Mouse (Mus musculus): Measurements from ENCODE around the gene F3. TPM values are rescaled to one million over a fixed set of nuclear protein-coding genes. Genes with fewer than 3 reads are reported as not detected.
"Not testable (repeated sequence)": the region's sequence is repeated elsewhere in the genome, so short reads cannot be mapped to it uniquely, and the experiment has no call there.

Gene F3
- polyA plus RNA-seq, 1 experiment from 2014 or later: 1.7 TPM

DNA sequence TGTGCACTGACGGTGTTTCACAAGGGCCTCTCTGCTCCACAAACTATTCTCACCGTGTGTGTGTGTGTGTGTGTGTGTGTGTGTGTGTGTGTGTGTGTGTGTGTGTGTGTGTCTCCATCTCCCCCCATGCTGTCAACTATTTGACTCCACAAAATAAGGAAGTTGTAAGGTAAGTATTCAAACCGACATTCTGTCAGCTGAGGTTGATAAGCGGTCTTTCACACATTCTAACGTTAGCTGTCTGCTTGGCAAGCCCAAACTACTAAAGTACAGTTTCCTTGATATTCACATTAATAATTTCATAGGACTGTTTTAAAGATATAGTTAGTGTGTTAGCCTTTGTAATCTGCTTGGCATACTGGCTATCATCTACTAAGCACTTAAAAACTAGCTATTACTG lies 43.5 kb downstream of the F3 start:
- H3K27ac ChIP-seq (ENCODE audit: low read depth, low read length): no peak overlapping the region
- no peak for DNase-seq (ENCODE audit: low spot score)
- H3K4me2 ChIP-seq: no peak overlapping the region
- no peaks in the 10 kb centered on the region for H3K9me3 ChIP-seq (ENCODE audit: control insufficient read depth, low read length)
- WGBS: 66% methylated on average over 5 of the region's 5 CpGs
- H3K36me3 ChIP-seq (ENCODE audit: control insufficient read depth, insufficient read depth, low read length): peaks cover 26% of the 10 kb centered on the region; the same call in 1 of the 2 replicates
- H3K4me3 ChIP-seq (ENCODE audit: low read depth, low read length): no peak overlapping the region
- no peaks in the 10 kb centered on the region for H3K27me3 ChIP-seq (replicated peaks; ENCODE audit: control insufficient read depth, insufficient read depth, low read length)
- no peak for ATAC-seq (replicated peaks; ENCODE audit: low FRiP score)
- H3K4me1 ChIP-seq (replicated peaks; ENCODE audit: control insufficient read depth, insufficient read depth, low read length): no peaks in the 10 kb centered on the region
- no peak overlapping the region for H3K9ac ChIP-seq (ENCODE audit: low read depth, low read length)

DNA sequence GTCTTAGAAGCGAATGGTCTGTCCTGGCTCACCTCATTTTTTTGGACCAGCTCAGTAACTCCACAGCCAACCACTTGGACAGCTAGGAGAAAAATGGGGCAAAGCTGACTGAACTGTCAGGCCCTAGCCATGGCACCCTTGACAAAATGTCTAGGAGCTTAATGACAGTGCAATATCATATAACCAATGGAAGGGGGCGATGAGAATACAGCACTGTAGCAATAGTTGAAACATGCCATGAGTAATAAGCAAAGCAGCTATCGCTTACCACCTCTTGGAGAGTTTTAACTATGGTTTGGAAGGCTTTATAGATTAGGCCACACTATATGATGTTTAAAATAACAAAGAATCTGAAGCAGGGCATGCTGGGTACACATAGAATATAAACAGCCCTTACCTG lies 45.4 kb downstream of the F3 start:
- DNase-seq (ENCODE audit: low spot score) (no peak), ATAC-seq (replicated peaks; ENCODE audit: low FRiP score) (no peak)
- Histone ChIP-seq H3K27me3 (replicated peaks; ENCODE audit: control insufficient read depth, insufficient read depth, low read length) (no peaks in the 10 kb centered on the region), H3K4me2 (no peak overlapping the region), H3K4me1 (replicated peaks; ENCODE audit: control insufficient read depth, insufficient read depth, low read length) (no peaks in the 10 kb centered on the region), H3K4me3 (ENCODE audit: low read depth, low read length) (no peak overlapping the region), H3K9me3 (ENCODE audit: control insufficient read depth, low read length) (no peaks in the 10 kb centered on the region), H3K9ac (ENCODE audit: low read depth, low read length) (no peak overlapping the region), H3K36me3 (ENCODE audit: control insufficient read depth, insufficient read depth, low read length) (peaks cover 28% of the 10 kb centered on the region; the same call in 1 of the 2 replicates), H3K27ac (ENCODE audit: low read depth, low read length) (no peak overlapping the region)
- 93% methylated on average over 3 of the region's 3 CpGs for WGBS

DNA sequence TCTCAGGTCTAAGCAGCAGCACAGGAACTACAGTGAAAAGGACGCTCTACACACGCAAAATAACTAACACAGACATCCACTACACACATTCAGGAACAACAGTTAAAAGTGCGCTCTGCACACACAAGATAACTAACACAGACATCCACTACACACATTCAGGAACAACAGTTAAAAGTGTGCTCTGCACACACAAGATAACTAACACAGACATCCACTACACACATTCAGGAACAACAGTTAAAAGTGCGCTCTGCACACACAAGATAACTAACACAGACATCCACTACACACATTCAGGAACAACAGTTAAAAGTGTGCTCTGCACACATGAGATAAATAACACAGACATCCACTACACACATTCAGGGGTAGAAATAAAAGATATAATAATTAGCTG lies 50.0 kb downstream of the F3 start:
- not testable (repeated sequence) for ATAC-seq (replicated peaks; ENCODE audit: low FRiP score); DNase-seq (ENCODE audit: low spot score)
- H3K36me3 ChIP-seq (ENCODE audit: control insufficient read depth, insufficient read depth, low read length): peaks cover 19% of the 10 kb centered on the region; the same call in 1 of the 2 replicates

DNA sequence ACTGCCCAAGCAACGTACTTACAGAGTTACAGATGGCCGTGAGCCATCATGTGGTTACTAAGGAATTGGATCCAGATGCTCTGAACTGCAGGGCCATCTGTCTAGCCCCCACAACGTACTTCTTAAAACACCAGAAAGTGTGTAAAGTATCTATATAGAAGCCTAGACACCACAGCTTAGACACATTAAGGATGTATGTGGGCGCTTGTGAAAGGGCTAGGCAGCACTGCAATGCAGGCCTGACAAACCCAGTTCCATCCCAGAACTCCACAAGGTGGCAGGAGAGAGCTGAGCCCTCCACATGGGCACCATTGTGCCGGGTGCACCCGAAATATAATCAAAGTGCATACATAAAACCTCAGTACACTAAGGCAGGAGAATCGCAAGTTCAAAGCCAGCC lies 54.6 kb downstream of the F3 start:
- H3K9me3 ChIP-seq (ENCODE audit: control insufficient read depth, low read length): no peaks in the 10 kb centered on the region
- H3K4me3 ChIP-seq (ENCODE audit: low read depth, low read length): no peak overlapping the region
- WGBS: 61% methylated on average over 7 of the region's 7 CpGs
- H3K4me1 ChIP-seq (replicated peaks; ENCODE audit: control insufficient read depth, insufficient read depth, low read length): no peaks in the 10 kb centered on the region
- no peaks in the 10 kb centered on the region for H3K27me3 ChIP-seq (replicated peaks; ENCODE audit: control insufficient read depth, insufficient read depth, low read length)
- H3K36me3 ChIP-seq (ENCODE audit: control insufficient read depth, insufficient read depth, low read length): peaks cover 2% of the 10 kb centered on the region; the same call in 1 of the 2 replicates
- H3K9ac ChIP-seq (ENCODE audit: low read depth, low read length): no peak overlapping the region
- no peak overlapping the region for H3K4me2 ChIP-seq
- DNase-seq (ENCODE audit: low spot score) (no peak), ATAC-seq (replicated peaks; ENCODE audit: low FRiP score) (peak; percentile 57; the same call in 1 of the 2 replicates)
- H3K27ac ChIP-seq (ENCODE audit: low read depth, low read length): no peak overlapping the region

More for the DNA sequence above, 50.0 kb downstream of the F3 start:
- H3K4me3 ChIP-seq (ENCODE audit: low read depth, low read length); H3K9me3 ChIP-seq (ENCODE audit: control insufficient read depth, low read length); H3K4me1 ChIP-seq (replicated peaks; ENCODE audit: control insufficient read depth, insufficient read depth, low read length); H3K9ac ChIP-seq (ENCODE audit: low read depth, low read length); H3K4me2 ChIP-seq; H3K27ac ChIP-seq (ENCODE audit: low read depth, low read length); H3K27me3 ChIP-seq (replicated peaks; ENCODE audit: control insufficient read depth, insufficient read depth, low read length): not testable (repeated sequence)
- 89% methylated on average over 4 of the region's 4 CpGs for WGBS

DNA sequence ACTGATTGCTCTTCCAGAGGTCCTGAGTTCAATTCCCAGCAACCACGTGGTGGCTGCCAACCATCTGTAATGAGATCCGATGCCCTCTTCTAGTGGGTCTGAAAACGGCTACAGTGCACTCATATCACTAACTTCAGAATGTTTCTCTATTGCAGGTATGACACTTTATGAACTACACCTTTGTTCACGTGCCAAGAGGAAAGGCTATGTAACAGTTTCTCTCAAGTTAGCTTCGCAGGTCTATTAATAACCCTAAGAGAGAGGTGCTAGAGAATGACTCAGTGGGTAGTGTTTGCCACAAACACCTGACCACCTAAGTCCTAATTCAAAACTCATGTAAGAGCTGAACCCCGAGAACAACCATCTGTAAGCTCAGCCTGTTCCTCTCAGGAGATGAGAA lies 59.7 kb downstream of the F3 start:
- Histone ChIP-seq H3K9me3 (ENCODE audit: control insufficient read depth, low read length) (no peaks in the 10 kb centered on the region), H3K27me3 (replicated peaks; ENCODE audit: control insufficient read depth, insufficient read depth, low read length) (no peaks in the 10 kb centered on the region), H3K4me3 (ENCODE audit: low read depth, low read length) (no peak overlapping the region), H3K4me2 (no peak overlapping the region), H3K36me3 (ENCODE audit: control insufficient read depth, insufficient read depth, low read length) (no peaks in the 10 kb centered on the region; the same call in 1 of the 2 replicates), H3K9ac (ENCODE audit: low read depth, low read length) (no peak overlapping the region), H3K4me1 (replicated peaks; ENCODE audit: control insufficient read depth, insufficient read depth, low read length) (no peaks in the 10 kb centered on the region), H3K27ac (ENCODE audit: low read depth, low read length) (no peak overlapping the region)
- DNase-seq (ENCODE audit: low spot score) (no peak), ATAC-seq (replicated peaks; ENCODE audit: low FRiP score) (no peak)
- WGBS: 89% methylated on average over 6 of the region's 6 CpGs

Other genes starting within 250 kb of the F3 start
- gene Slc44a3, start 191.1 kb upstream of the F3 start, polyA plus RNA-seq (2014; fragmentation: Nextera tagmentation; extraction: Ambion mirVana): 1.7 and 2.0 TPM in 2 replicates
- gene 4930432M17Rik, start 52.8 kb upstream of the F3 start, polyA plus RNA-seq (2014; fragmentation: Nextera tagmentation; extraction: Ambion mirVana): not detected in 2 replicates
- gene Abcd3, start 91.8 kb downstream of the F3 start, polyA plus RNA-seq (2014; fragmentation: Nextera tagmentation; extraction: Ambion mirVana): 41.5 and 49.1 TPM in 2 replicates
- gene Arhgap29, start 229.0 kb downstream of the F3 start, polyA plus RNA-seq (2014; fragmentation: Nextera tagmentation; extraction: Ambion mirVana): 24.1 and 25.5 TPM in 2 replicates

All from liver, embryonic 11.5 days (tissue).